Mouse (Mus musculus) adrenal gland, postnatal 14 days (tissue): ENCODE results near the gene Cdx2. TPM values are rescaled to one million over a fixed set of nuclear protein-coding genes. Genes with fewer than 3 reads are reported as not detected.

Experiments
- microRNA-seq, 2 experiments: library from miRNA; unstranded; fragments of <30 nt; microRNA quantifications; one replicate each; pipeline ENCODE4 v1.2.0; 2021
- total RNA-seq: library from RNA; stranded (reverse); gene quantifications from 2 replicates; pipeline ENCODE4 v1.2.3, GENCODE M21; 2021

Cdx2 gene
- total RNA-seq, 1 experiment from 2014 or later, result not detected

Small RNA genes within 50 kb of the gene (microRNA-seq; reads per million reads assigned to microRNA genes)
- gene Mir7k, result 0 to 0.43 reads per million in 2 experiments

Other genes starting within 250 kb of the Cdx2 start
- 18.5 and 18.8 TPM in 2 replicates for gene Lnx2, start 230.7 kb downstream of the Cdx2 start, total RNA-seq
- 137 and 144 TPM in 2 replicates for gene Polr1d, start 230.2 kb downstream of the Cdx2 start, total RNA-seq
- gene Gsx1, start 118.6 kb downstream of the Cdx2 start, total RNA-seq, result not detected in 2 replicates
- not detected in 2 replicates for gene Pdx1, start 37.3 kb downstream of the Cdx2 start, total RNA-seq
- gene Urad, start 15.2 kb upstream of the Cdx2 start, total RNA-seq, result 1.2 and 12.9 TPM in 2 replicates
- gene Flt3, start 93.2 kb upstream of the Cdx2 start, total RNA-seq, result 0.07 and 0.94 TPM in 2 replicates
- gene Pan3, start 122.9 kb upstream of the Cdx2 start, total RNA-seq, result 102 and 110 TPM in 2 replicates